In genomic region chr6:51767582-51768341, GRCm38 (mm10) we compare ENCODE assay signal across 8 mouse cellular contexts.
DNase-seq lines count a peak whose midpoint lies in the region; ATAC-seq lines count a peak whose summit lies in the region.

No protein-coding gene starts in this region.

- H3K4me1 ChIP-seq in forebrain, embryonic 10.5 days = peaks cover 23% of the 10 kb centered on the region
- peaks cover 20% of the 10 kb centered on the region for H3K4me1 ChIP-seq in hindbrain, embryonic 14.5 days (replicated peaks; ENCODE audit: control insufficient read depth, insufficient read depth, low read length)
- H3K4me1 ChIP-seq in midbrain, embryonic 13.5 days (replicated peaks) = peaks cover 30% of the 10 kb centered on the region

- peak; percentile 44 for DNase-seq in MEL-GATA-1-ER (ENCODE audit: extremely low read depth, low read depth)
- peak; percentile 8 to 10 for DNase-seq in adrenal gland, postnatal 4 days (ENCODE audit: low spot score in 2 of 2)
- peak; percentile 58 for DNase-seq in forebrain, embryonic 10.5 days (ENCODE audit: extremely low spot score, low spot score)
- DNase-seq in hindbrain, embryonic 14.5 days (ENCODE audit: low spot score) = peak; percentile 62
- DNase-seq in left cerebral cortex, postnatal 4 days = peak; percentile 81
- peak; percentile 42 for DNase-seq in thymus, postnatal 14 days

- H3K4me2 ChIP-seq in hindbrain, embryonic 14.5 days (replicated peaks) = peak overlapping the region; percentile 44
- H3K4me2 ChIP-seq in midbrain, embryonic 13.5 days (replicated peaks) = peak overlapping the region; percentile 54

- H3K27ac ChIP-seq in forebrain, embryonic 10.5 days = peak overlapping the region; percentile 80
- peak overlapping the region; percentile 81 for H3K27ac ChIP-seq in hindbrain, embryonic 14.5 days
- peak overlapping the region; percentile 92 for H3K27ac ChIP-seq in midbrain, embryonic 13.5 days

- H3K4me3 ChIP-seq in forebrain, embryonic 10.5 days = peak overlapping the region; percentile 43
- H3K4me3 ChIP-seq in hindbrain, embryonic 14.5 days (replicated peaks; ENCODE audit: low read length) = no peak overlapping the region
- peak overlapping the region; percentile 17 for H3K4me3 ChIP-seq in midbrain, embryonic 13.5 days (replicated peaks)

- peaks cover 41% of the 10 kb centered on the region for H3K27me3 ChIP-seq in forebrain, embryonic 10.5 days (ENCODE audit: poor library complexity, severe bottlenecking)
- H3K27me3 ChIP-seq in hindbrain, embryonic 14.5 days (ENCODE audit: control insufficient read depth, insufficient read depth, low read length) = no peaks in the 10 kb centered on the region
- H3K27me3 ChIP-seq in midbrain, embryonic 13.5 days = no peaks in the 10 kb centered on the region

- H3K9ac ChIP-seq in hindbrain, embryonic 14.5 days = peak overlapping the region; percentile 48
- peak overlapping the region; percentile 36; the same call in 1 of the 2 replicates for H3K9ac ChIP-seq in midbrain, embryonic 13.5 days (replicated peaks)

- intact Hi-C loops in left cerebral cortex, postnatal 4 days (cut with DNase I) = loop anchor here (10.0 kb wide), 1 partner anchor 153 kb away; no protein-coding TSS in a partner anchor

- H3K9me3 ChIP-seq in forebrain, embryonic 10.5 days = no peaks in the 10 kb centered on the region
- no peaks in the 10 kb centered on the region for H3K9me3 ChIP-seq in hindbrain, embryonic 14.5 days (ENCODE audit: control insufficient read depth, low read length)
- no peaks in the 10 kb centered on the region for H3K9me3 ChIP-seq in midbrain, embryonic 13.5 days

- H3K36me3 ChIP-seq in forebrain, embryonic 10.5 days (replicated peaks) = no peaks in the 10 kb centered on the region
- no peaks in the 10 kb centered on the region for H3K36me3 ChIP-seq in hindbrain, embryonic 14.5 days (replicated peaks; ENCODE audit: control insufficient read depth, insufficient read depth)
- no peaks in the 10 kb centered on the region for H3K36me3 ChIP-seq in midbrain, embryonic 13.5 days

- WGBS in forebrain, embryonic 10.5 days = 8% methylated on average over 15 of the region's 15 CpGs
- WGBS in hindbrain, embryonic 14.5 days = under 1% methylated on average over 15 of the region's 15 CpGs
- WGBS in midbrain, embryonic 13.5 days = 2% methylated on average over 15 of the region's 15 CpGs

- ATAC-seq in hindbrain, embryonic 14.5 days (ENCODE audit: low FRiP score) = peak; percentile 85
- ATAC-seq in midbrain, embryonic 13.5 days = peak; percentile 92
- ATAC-seq in erythroblast, adult 5-6 weeks (replicated peaks; ENCODE audit: low FRiP score, poor library complexity, severe bottlenecking) = no peak

Comparison
In these comparisons a context has a peak if more than half of its experiments do, and no peak if none do; other contexts are left out.
1. DNase-seq: peak in every context shown above with its lines; median percentile 81 in left cerebral cortex, postnatal 4 days; 62 in hindbrain, embryonic 14.5 days; 58 in forebrain, embryonic 10.5 days; 44 in MEL-GATA-1-ER; 42 in thymus, postnatal 14 days; 9 in adrenal gland, postnatal 4 days.